Mouse (Mus musculus): ENCODE data around the gene Rnf151.

DNA sequence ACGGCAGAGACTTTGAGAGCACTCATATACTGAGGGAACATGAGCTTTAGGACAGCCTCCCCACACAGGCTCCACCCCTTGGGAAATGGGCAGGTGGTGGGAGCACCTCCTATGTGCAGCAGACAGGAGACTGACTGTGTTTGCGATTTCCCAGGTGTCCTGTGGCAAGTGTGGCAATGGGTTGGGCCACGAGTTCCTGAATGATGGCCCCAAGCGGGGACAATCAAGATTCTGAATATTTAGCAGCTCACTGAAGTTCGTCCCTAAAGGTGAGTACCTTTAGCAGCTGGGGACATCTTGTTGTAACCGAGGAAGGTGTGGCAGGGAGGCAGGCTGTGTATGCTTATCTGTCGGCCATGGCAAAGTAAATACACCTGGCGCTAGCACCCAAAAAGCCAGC, 22.1 kb upstream of the Rnf151 start:
- TF ChIP-seq POLR2A (IDR thresholded peaks at IDR 0.05; ENCODE audit: insufficient read depth, low read depth, low read length) (no peak), EP300 (IDR thresholded peaks at IDR 0.05; ENCODE audit: insufficient read depth, low read depth, low read length) (no peak), CTCF (IDR thresholded peaks at IDR 0.05) (no peak)
